ENCODE assay signal across 19 mouse cellular contexts in the genomic region with DNA sequence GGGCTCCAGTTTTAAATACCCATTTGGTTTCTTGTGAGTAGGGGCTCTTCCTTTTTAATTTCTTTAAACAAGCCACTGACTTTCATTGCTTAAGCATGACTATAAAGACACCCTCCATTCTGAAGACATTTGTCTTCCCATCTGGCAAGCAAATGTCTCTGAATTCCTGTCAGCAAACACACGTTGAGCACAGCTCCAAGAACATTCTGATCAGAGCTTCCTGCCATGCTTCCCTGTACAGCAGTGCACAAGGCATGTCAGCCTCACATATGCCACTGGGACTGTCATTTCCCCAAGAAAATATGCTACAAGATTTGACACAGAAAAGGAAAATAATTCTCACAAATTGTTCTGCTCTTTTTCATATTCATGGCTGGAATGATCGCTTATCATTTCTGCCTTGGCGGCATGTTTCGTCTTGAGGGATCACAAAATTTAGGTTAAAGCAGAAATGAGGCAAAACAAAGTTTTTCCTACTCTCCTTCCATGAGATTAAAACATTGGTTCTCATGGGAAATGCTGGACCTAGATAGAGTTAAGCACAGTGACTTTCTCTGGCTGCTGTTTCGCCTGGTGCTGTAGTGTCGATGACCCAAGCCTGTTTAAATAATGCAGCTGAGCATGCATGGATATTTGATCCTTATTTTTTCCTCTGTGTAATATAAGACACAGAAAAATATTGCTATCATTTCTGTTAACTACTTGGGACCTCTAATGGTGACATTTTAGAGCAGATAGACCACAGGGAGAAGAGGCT.
DNase-seq lines count a peak whose midpoint lies in the region; ATAC-seq and TF ChIP-seq lines count a peak whose summit lies in the region.
"Had no signal": no experiment of that assay in that cellular context is flagged by ENCODE, and none has a peak within 500 bp of the region (broad histone marks: within the 10 kb centered on the region; RNA-seq: fewer than 3 reads in every experiment).

No protein-coding gene starts in this region.

- no peaks in the 10 kb centered on the region for H3K27me3 ChIP-seq in forebrain, embryonic 13.5 days
- H3K27me3 ChIP-seq in forebrain, embryonic 12.5 days = no peaks in the 10 kb centered on the region
- H3K27me3 ChIP-seq in heart, adult 2 months (ENCODE audit: control insufficient read depth, insufficient read depth, low read length) = no peaks in the 10 kb centered on the region
- H3K27me3 ChIP-seq in forebrain, embryonic 16.5 days (replicated peaks; ENCODE audit: control insufficient read depth, insufficient read depth, low read length) = no peaks in the 10 kb centered on the region
- no peaks in the 10 kb centered on the region for H3K27me3 ChIP-seq in liver, embryonic 11.5 days (replicated peaks; ENCODE audit: control insufficient read depth, insufficient read depth, low read length)
- H3K27me3 ChIP-seq: embryonic facial prominence, embryonic 15.5 days; lung, embryonic 15.5 days; midbrain, embryonic 12.5 days; neural tube, embryonic 15.5 days; stomach, embryonic 15.5 days had no signal

- no peak overlapping the region for H3K27ac ChIP-seq in forebrain, embryonic 13.5 days
- no peak overlapping the region for H3K27ac ChIP-seq in forebrain, embryonic 12.5 days
- no peak overlapping the region for H3K27ac ChIP-seq in heart, adult 2 months
- H3K27ac ChIP-seq in forebrain, embryonic 16.5 days (ENCODE audit: low read length) = no peak overlapping the region
- H3K27ac ChIP-seq in liver, embryonic 11.5 days (ENCODE audit: low read depth, low read length) = no peak overlapping the region
- H3K27ac ChIP-seq: embryonic facial prominence, embryonic 15.5 days; gastrocnemius, adult 2 months; lung, embryonic 15.5 days; midbrain, embryonic 12.5 days; neural tube, embryonic 15.5 days; stomach, embryonic 15.5 days had no signal

- no peak for TF ChIP-seq CTCF in heart, adult 2 months (IDR thresholded peaks at IDR 0.05)

- DNase-seq in heart, postnatal 14 days = peak; percentile 2
- DNase-seq in heart, adult 2 months = no peak
- DNase-seq in layer of hippocampus, postnatal 10 days (ENCODE audit: low spot score in 2 of 2) = peak; percentile 5 to 17
- no peak for DNase-seq in urinary bladder, postnatal 4 days (ENCODE audit: low spot score in 2 of 2)
- no peak for DNase-seq in liver, embryonic 11.5 days (ENCODE audit: low spot score)
- DNase-seq: adrenal gland, adult 2 months; cerebellum, adult 11-12 months; gastrocnemius, adult 2 months; kidney, adult 9 months; left cerebral cortex, postnatal 4 days had no signal

- no peaks in the 10 kb centered on the region for H3K36me3 ChIP-seq in forebrain, embryonic 13.5 days (ENCODE audit: poor library complexity, severe bottlenecking)
- no peaks in the 10 kb centered on the region for H3K36me3 ChIP-seq in forebrain, embryonic 12.5 days (replicated peaks)
- no peaks in the 10 kb centered on the region for H3K36me3 ChIP-seq in heart, adult 2 months (ENCODE audit: control insufficient read depth, insufficient read depth, low read length)
- H3K36me3 ChIP-seq in forebrain, embryonic 16.5 days (ENCODE audit: control insufficient read depth, insufficient read depth) = no peaks in the 10 kb centered on the region
- no peaks in the 10 kb centered on the region for H3K36me3 ChIP-seq in liver, embryonic 11.5 days (ENCODE audit: control insufficient read depth, insufficient read depth, low read length)
- H3K36me3 ChIP-seq: embryonic facial prominence, embryonic 15.5 days; lung, embryonic 15.5 days; midbrain, embryonic 12.5 days; neural tube, embryonic 15.5 days; stomach, embryonic 15.5 days had no signal

- no peak overlapping the region for H3K9ac ChIP-seq in forebrain, embryonic 13.5 days
- H3K9ac ChIP-seq in forebrain, embryonic 12.5 days = no peak overlapping the region
- no peak overlapping the region for H3K9ac ChIP-seq in heart, adult 2 months (ENCODE audit: low read depth, low read length)
- no peak overlapping the region for H3K9ac ChIP-seq in forebrain, embryonic 16.5 days (replicated peaks; ENCODE audit: low read depth, low read length)
- H3K9ac ChIP-seq in liver, embryonic 11.5 days (ENCODE audit: low read depth, low read length) = no peak overlapping the region
- H3K9ac ChIP-seq: embryonic facial prominence, embryonic 15.5 days; lung, embryonic 15.5 days; midbrain, embryonic 12.5 days; neural tube, embryonic 15.5 days; stomach, embryonic 15.5 days had no signal

- no peaks in the 10 kb centered on the region for H3K4me1 ChIP-seq in forebrain, embryonic 13.5 days
- H3K4me1 ChIP-seq in forebrain, embryonic 12.5 days = no peaks in the 10 kb centered on the region
- no peaks in the 10 kb centered on the region for H3K4me1 ChIP-seq in heart, adult 2 months (ENCODE audit: control insufficient read depth, insufficient read depth, low read length)
- H3K4me1 ChIP-seq in forebrain, embryonic 16.5 days (replicated peaks; ENCODE audit: control insufficient read depth, insufficient read depth, low read length) = no peaks in the 10 kb centered on the region
- no peaks in the 10 kb centered on the region for H3K4me1 ChIP-seq in liver, embryonic 11.5 days (replicated peaks; ENCODE audit: control insufficient read depth, insufficient read depth, low read length)
- H3K4me1 ChIP-seq: embryonic facial prominence, embryonic 15.5 days; lung, embryonic 15.5 days; midbrain, embryonic 12.5 days; neural tube, embryonic 15.5 days; stomach, embryonic 15.5 days had no signal

- H3K4me3 ChIP-seq in forebrain, embryonic 13.5 days = no peak overlapping the region
- H3K4me3 ChIP-seq in forebrain, embryonic 12.5 days (replicated peaks) = no peak overlapping the region
- no peak overlapping the region for H3K4me3 ChIP-seq in heart, adult 2 months
- H3K4me3 ChIP-seq in forebrain, embryonic 16.5 days (replicated peaks; ENCODE audit: low read length) = no peak overlapping the region
- H3K4me3 ChIP-seq in liver, embryonic 11.5 days (ENCODE audit: low read depth, low read length) = no peak overlapping the region
- H3K4me3 ChIP-seq: embryonic facial prominence, embryonic 15.5 days; gastrocnemius, adult 2 months; lung, embryonic 15.5 days; midbrain, embryonic 12.5 days; myocyte; neural tube, embryonic 15.5 days; stomach, embryonic 15.5 days had no signal

- TF ChIP-seq POLR2A in heart, adult 2 months (IDR thresholded peaks at IDR 0.05; ENCODE audit: insufficient read depth, low read depth, low read length) = no peak

- H3K79me2 ChIP-seq in heart, adult 2 months (replicated peaks; ENCODE audit: control insufficient read depth, insufficient read depth, low read length) = no peaks in the 10 kb centered on the region

- ATAC-seq in forebrain, embryonic 13.5 days = peak; percentile 94; the same call in 1 of the 2 replicates
- no peak for ATAC-seq in forebrain, embryonic 12.5 days (ENCODE audit: low FRiP score)
- peak; percentile 99 for ATAC-seq in forebrain, embryonic 16.5 days
- ATAC-seq in liver, embryonic 11.5 days (replicated peaks; ENCODE audit: low FRiP score) = no peak

- H3K4me2 ChIP-seq in forebrain, embryonic 13.5 days = no peak overlapping the region
- no peak overlapping the region for H3K4me2 ChIP-seq in forebrain, embryonic 12.5 days
- H3K4me2 ChIP-seq in forebrain, embryonic 16.5 days (ENCODE audit: low read length) = no peak overlapping the region
- H3K4me2 ChIP-seq in liver, embryonic 11.5 days = no peak overlapping the region
- H3K4me2 ChIP-seq: embryonic facial prominence, embryonic 15.5 days; lung, embryonic 15.5 days; midbrain, embryonic 12.5 days; neural tube, embryonic 15.5 days; stomach, embryonic 15.5 days had no signal

- intact Hi-C loops in heart, postnatal 14 days (cut with DNase I) = no loop called here
- intact Hi-C loops in heart, adult 2 months (cut with DNase I) = no loop called here

- no peaks in the 10 kb centered on the region for H3K9me3 ChIP-seq in forebrain, embryonic 13.5 days (replicated peaks)
- H3K9me3 ChIP-seq in forebrain, embryonic 12.5 days = no peaks in the 10 kb centered on the region
- H3K9me3 ChIP-seq in forebrain, embryonic 16.5 days (ENCODE audit: control insufficient read depth, low read length) = no peaks in the 10 kb centered on the region
- no peaks in the 10 kb centered on the region for H3K9me3 ChIP-seq in liver, embryonic 11.5 days (ENCODE audit: control insufficient read depth, low read length)
- H3K9me3 ChIP-seq: embryonic facial prominence, embryonic 15.5 days; lung, embryonic 15.5 days; midbrain, embryonic 12.5 days; neural tube, embryonic 15.5 days; stomach, embryonic 15.5 days had no signal

- 81% methylated on average over 6 of the region's 6 CpGs for WGBS in forebrain, embryonic 13.5 days
- 91% methylated on average over 6 of the region's 6 CpGs for WGBS in forebrain, embryonic 12.5 days
- WGBS in heart, adult 2 months = 65% methylated on average over 6 of the region's 6 CpGs
- WGBS in forebrain, embryonic 16.5 days = 68% methylated on average over 6 of the region's 6 CpGs
- WGBS in liver, embryonic 11.5 days = 88% methylated on average over 6 of the region's 6 CpGs

- no peak for TF ChIP-seq EP300 in heart, adult 2 months (IDR thresholded peaks at IDR 0.05; ENCODE audit: insufficient read depth, low read depth, low read length)

Comparison
In these comparisons a context has a peak if more than half of its experiments do, and no peak if none do; other contexts are left out.
1. ATAC-seq: peak in forebrain, embryonic 13.5 days (single experiment) and forebrain, embryonic 16.5 days (single experiment); none in forebrain, embryonic 12.5 days (single experiment) and liver, embryonic 11.5 days (single experiment).
2. DNase-seq: peak in heart, postnatal 14 days (2 of 2) and layer of hippocampus, postnatal 10 days (2 of 2); none in heart, adult 2 months (0 of 2), urinary bladder, postnatal 4 days (0 of 2) and liver, embryonic 11.5 days (single experiment).